Mouse (Mus musculus) cerebellum, adult 18-20 months (tissue): ENCODE measurements around the gene Bcl11a.

Experiments used
- DNase-seq, 2 experiments: peaks; one replicate each; pipeline ENCODE4 v3.0.0; 2021

The Bcl11a gene

DNA sequence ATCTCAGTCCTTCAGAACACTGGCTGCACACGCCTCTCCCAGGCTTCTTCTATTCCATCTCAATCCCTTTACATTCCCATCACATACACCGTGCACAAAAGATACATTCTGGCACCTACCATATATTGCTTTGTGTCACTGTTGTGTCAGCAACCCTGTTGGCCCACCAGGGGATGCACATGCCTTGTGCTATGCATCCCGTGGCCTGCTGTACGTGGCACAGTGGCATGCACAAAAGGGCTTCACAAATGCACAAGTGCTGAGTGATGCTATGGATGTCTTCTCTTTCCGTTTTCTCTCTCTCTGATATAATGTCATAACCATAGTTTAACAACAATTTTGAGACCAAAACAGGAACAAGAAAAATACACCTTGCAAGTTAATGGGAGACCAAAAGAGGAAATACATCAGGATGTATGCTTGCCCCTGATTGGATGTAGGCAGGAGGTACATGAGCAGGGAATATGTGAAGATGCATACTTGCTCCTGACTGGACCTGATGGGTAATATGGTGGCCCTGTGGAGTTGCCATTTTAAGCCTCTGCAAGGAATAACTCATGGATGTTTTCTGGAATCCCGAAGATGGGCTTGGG lies 140.0 kb downstream of the Bcl11a start:
- no peak for DNase-seq

DNA sequence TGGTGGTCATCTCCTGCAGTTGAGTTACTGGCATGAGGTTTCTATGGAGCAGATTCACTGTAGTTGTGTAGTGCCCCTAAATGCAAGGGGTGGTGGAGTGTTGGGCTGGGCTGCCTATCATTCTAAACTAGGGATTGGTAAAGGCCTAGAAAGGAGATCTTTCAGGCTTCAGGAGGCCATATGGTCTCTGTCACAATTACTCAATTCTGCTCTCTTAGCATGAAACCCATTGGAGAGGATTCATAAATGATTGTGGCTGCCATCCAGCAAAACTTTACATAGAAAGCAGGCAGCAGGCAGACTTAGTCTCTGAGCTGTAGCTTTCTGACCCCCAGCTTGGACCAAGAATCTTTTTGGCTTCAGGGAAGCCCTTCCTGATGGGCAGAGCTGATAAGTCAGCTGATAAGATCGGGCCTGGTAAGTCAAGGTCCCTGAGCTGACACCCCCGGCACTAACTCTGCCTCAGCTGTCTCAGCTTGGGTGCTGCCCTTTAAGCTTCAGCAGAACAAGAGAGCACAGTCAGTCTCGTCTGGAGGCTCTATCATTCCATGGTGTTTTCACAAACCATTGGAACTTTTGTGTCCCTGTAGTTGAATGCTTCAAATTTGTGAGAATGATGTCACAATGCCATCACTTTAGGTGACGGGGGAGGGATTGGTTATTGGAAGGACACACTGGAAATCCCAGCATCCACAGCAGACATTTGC lies 143.9 kb downstream of the Bcl11a start:
- peak in 1 of 2 experiments; percentile 4 for DNase-seq
